Mouse (Mus musculus) heart, embryonic 15.5 days (tissue): ENCODE results near the gene Cdc42bpa. TPM values are rescaled to one million over a fixed set of nuclear protein-coding genes. Genes with fewer than 3 reads are reported as not detected.
"Not testable (repeated sequence)": the region's sequence is repeated elsewhere in the genome, so short reads cannot be mapped to it uniquely, and the experiment has no call there.

ENCODE experiments used
- ATAC-seq: fragments of 200-750 bp; cut with Nextera tagmentation; replicated peaks from 2 replicates; pipeline ENCODE4 v1.8.0; 2017; ENCODE audit warnings: low read depth, moderate TSS enrichment; ENCODE audit not compliant: insufficient number of reproducible peaks, insufficient read depth, low FRiP score
- H3K27ac ChIP-seq: fragments of 300-500 bp; sonication (generic); 2 replicates; pipeline ENCODE4 v1.5.1; 2015; ENCODE audit warnings: mild to moderate bottlenecking, inconsistent platforms
- H3K27me3 ChIP-seq: fragments of 300-500 bp; sonication (generic); 2 replicates; pipeline ENCODE4 v1.6.1; 2015; ENCODE audit warnings: inconsistent platforms
- H3K36me3 ChIP-seq: fragments of 300-500 bp; sonication (generic); 2 replicates; pipeline ENCODE4 v1.6.1; 2015; ENCODE audit warnings: mild to moderate bottlenecking, inconsistent platforms
- H3K4me1 ChIP-seq: fragments of 300-500 bp; sonication (generic); replicated peaks from 2 replicates; pipeline ENCODE4 v1.6.1; 2015; ENCODE audit warnings: inconsistent platforms
- H3K4me2 ChIP-seq: fragments of 300-500 bp; sonication (generic); 2 replicates; pipeline ENCODE4 v1.6.1; 2015; ENCODE audit warnings: inconsistent platforms, mild to moderate bottlenecking, moderate library complexity
- H3K4me3 ChIP-seq: fragments of 300-500 bp; sonication (generic); 2 replicates; pipeline ENCODE4 v1.5.1; 2015; ENCODE audit warnings: mild to moderate bottlenecking, inconsistent platforms
- H3K9ac ChIP-seq: fragments of 300-500 bp; sonication (generic); 2 replicates; pipeline ENCODE4 v1.6.1; 2015; ENCODE audit warnings: mild to moderate bottlenecking, inconsistent platforms
- H3K9me3 ChIP-seq: fragments of 300-500 bp; sonication (generic); replicated peaks from 2 replicates; pipeline ENCODE4 v1.6.1; 2016; ENCODE audit warnings: inconsistent platforms
- WGBS: fragments of 180-500 bp; shearing (Covaris S2); methylation state at CpG from one replicate; pipeline ENCODE4 v1.1.7; 2015; ENCODE audit warnings: mixed read lengths; 5-methylcytosine and 5-hydroxymethylcytosine counted together
- polyA plus RNA-seq: library from polyadenylated mRNA; unstranded; fragments of >200 nt; fragmentation: Nextera tagmentation; extraction: Ambion mirVana; gene quantifications from 2 replicates; pipeline ENCODE4 v1.2.1, GENCODE M21; 2015

Cdc42bpa gene
- polyA plus RNA-seq, 1 experiment from 2014 or later: 11.4 TPM

GRCm38 (mm10) chr1:179992255-179992654 lies 32.0 kb downstream of the Cdc42bpa start:
- H3K36me3 ChIP-seq: no peaks in the 10 kb centered on the region
- 68% methylated on average over 1 of the region's 1 CpGs for WGBS
- H3K4me1 ChIP-seq: peaks cover 6% of the 10 kb centered on the region; the same call in 1 of the 2 replicates
- H3K27ac ChIP-seq: no peak overlapping the region
- no peak overlapping the region for H3K9ac ChIP-seq
- no peak for ATAC-seq
- no peaks in the 10 kb centered on the region for H3K9me3 ChIP-seq
- no peak overlapping the region for H3K4me3 ChIP-seq
- H3K4me2 ChIP-seq: no peak overlapping the region
- H3K27me3 ChIP-seq: no peaks in the 10 kb centered on the region

- Histone ChIP-seq H3K27ac (no peak overlapping the region), H3K4me3 (no peak overlapping the region), H3K36me3 (no peaks in the 10 kb centered on the region), H3K9me3 (0 out of 2 replicates have a peak, but pooled peaks cover 3% of the 10 kb centered on the region), H3K4me1 (no peaks in the 10 kb centered on the region), H3K4me2 (no peak overlapping the region), H3K9ac (no peak overlapping the region), H3K27me3 (no peaks in the 10 kb centered on the region)
- ATAC-seq: no peak
Observed at GRCm38 (mm10) chr1:180008057-180008456, 47.8 kb downstream of the Cdc42bpa start.

GRCm38 (mm10) chr1:180013479-180013878 lies 53.2 kb downstream of the Cdc42bpa start:
- H3K9ac ChIP-seq: no peak overlapping the region
- H3K36me3 ChIP-seq: no peaks in the 10 kb centered on the region
- no peak for ATAC-seq
- H3K4me3 ChIP-seq: no peak overlapping the region
- H3K27me3 ChIP-seq: no peaks in the 10 kb centered on the region
- H3K9me3 ChIP-seq: no peaks in the 10 kb centered on the region
- 89% methylated on average over 4 of the region's 4 CpGs for WGBS
- no peaks in the 10 kb centered on the region for H3K4me1 ChIP-seq
- H3K4me2 ChIP-seq: no peak overlapping the region
- H3K27ac ChIP-seq: no peak overlapping the region

- no peak overlapping the region for H3K27ac ChIP-seq
- 90% methylated on average over 2 of the region's 2 CpGs for whole genome bisulfite sequencing
- no peak for ATAC-seq
Observed at GRCm38 (mm10) chr1:180018218-180018617, 57.9 kb downstream of the Cdc42bpa start.

GRCm38 (mm10) chr1:180021463-180022296 lies 61.4 kb downstream of the Cdc42bpa start:
- H3K4me2 ChIP-seq: no peak overlapping the region
- H3K4me3 ChIP-seq: no peak overlapping the region
- H3K27ac ChIP-seq: no peak overlapping the region
- H3K4me1 ChIP-seq: peaks cover 12% of the 10 kb centered on the region
- 44% methylated on average over 11 of the region's 11 CpGs for WGBS
- no peaks in the 10 kb centered on the region for H3K36me3 ChIP-seq
- H3K27me3 ChIP-seq: no peaks in the 10 kb centered on the region
- H3K9ac ChIP-seq: no peak overlapping the region
- H3K9me3 ChIP-seq: no peaks in the 10 kb centered on the region
- no peak for ATAC-seq

More at GRCm38 (mm10) chr1:180018218-180018617, 57.9 kb downstream of the Cdc42bpa start:
- no peaks in the 10 kb centered on the region for H3K9me3 ChIP-seq
- no peak overlapping the region for H3K4me2 ChIP-seq
- no peak overlapping the region for H3K4me3 ChIP-seq
- no peaks in the 10 kb centered on the region for H3K27me3 ChIP-seq
- H3K9ac ChIP-seq: no peak overlapping the region
- peaks cover 12% of the 10 kb centered on the region for H3K4me1 ChIP-seq
- no peaks in the 10 kb centered on the region for H3K36me3 ChIP-seq

GRCm38 (mm10) chr1:180023512-180023911 lies 63.2 kb downstream of the Cdc42bpa start:
- H3K27ac ChIP-seq: no peak overlapping the region
- H3K9ac ChIP-seq: no peak overlapping the region
- H3K36me3 ChIP-seq: no peaks in the 10 kb centered on the region
- no peak for ATAC-seq
- H3K4me1 ChIP-seq: peaks cover 12% of the 10 kb centered on the region
- H3K4me3 ChIP-seq: no peak overlapping the region
- WGBS: 80% methylated on average over 5 of the region's 5 CpGs
- H3K27me3 ChIP-seq: no peaks in the 10 kb centered on the region
- H3K9me3 ChIP-seq: no peaks in the 10 kb centered on the region
- H3K4me2 ChIP-seq: no peak overlapping the region

- H3K9ac ChIP-seq, H3K4me2 ChIP-seq, ATAC-seq, H3K27ac ChIP-seq, H3K9me3 ChIP-seq, H3K4me1 ChIP-seq, H3K36me3 ChIP-seq, H3K27me3 ChIP-seq, H3K4me3 ChIP-seq: not testable (repeated sequence)
- 86% methylated on average over 5 of the region's 5 CpGs for WGBS
Observed at GRCm38 (mm10) chr1:180029863-180030262, 69.6 kb downstream of the Cdc42bpa start.

- Histone ChIP-seq H3K36me3 (no peaks in the 10 kb centered on the region), H3K27me3 (no peaks in the 10 kb centered on the region), H3K4me3 (no peak overlapping the region), H3K27ac (no peak overlapping the region), H3K9ac (no peak overlapping the region), H3K4me2 (no peak overlapping the region), H3K4me1 (no peaks in the 10 kb centered on the region), H3K9me3 (no peaks in the 10 kb centered on the region)
- 75% methylated on average over 8 of the region's 8 CpGs for WGBS
- ATAC-seq: no peak
Observed at GRCm38 (mm10) chr1:180030631-180031365, 70.5 kb downstream of the Cdc42bpa start.

- Histone ChIP-seq H3K4me2 (no peak overlapping the region), H3K36me3 (no peaks in the 10 kb centered on the region), H3K4me3 (no peak overlapping the region), H3K9ac (no peak overlapping the region), H3K4me1 (no peaks in the 10 kb centered on the region), H3K27ac (no peak overlapping the region), H3K9me3 (no peaks in the 10 kb centered on the region), H3K27me3 (no peaks in the 10 kb centered on the region)
- ATAC-seq: no peak
- WGBS: 86% methylated on average over 5 of the region's 5 CpGs
Observed at GRCm38 (mm10) chr1:180031705-180032548, 71.7 kb downstream of the Cdc42bpa start.

- H3K4me3 ChIP-seq: no peak overlapping the region
- H3K9me3 ChIP-seq: no peaks in the 10 kb centered on the region
- H3K36me3 ChIP-seq: no peaks in the 10 kb centered on the region
- H3K9ac ChIP-seq: no peak overlapping the region
- H3K27me3 ChIP-seq: no peaks in the 10 kb centered on the region
- H3K4me1 ChIP-seq: no peaks in the 10 kb centered on the region
- no peak overlapping the region for H3K4me2 ChIP-seq
- no peak for ATAC-seq
- 84% methylated on average over 3 of the region's 3 CpGs for WGBS
- no peak overlapping the region for H3K27ac ChIP-seq
Observed at GRCm38 (mm10) chr1:180037461-180037860, 77.2 kb downstream of the Cdc42bpa start.

- Histone ChIP-seq H3K27me3 (no peaks in the 10 kb centered on the region), H3K4me3 (no peak overlapping the region), H3K4me2 (no peak overlapping the region), H3K9ac (no peak overlapping the region), H3K4me1 (no peaks in the 10 kb centered on the region), H3K27ac (no peak overlapping the region), H3K9me3 (no peaks in the 10 kb centered on the region), H3K36me3 (peaks cover 23% of the 10 kb centered on the region)
- ATAC-seq: no peak
- 94% methylated on average over 2 of the region's 2 CpGs for WGBS
Observed at GRCm38 (mm10) chr1:180044160-180044559, 83.9 kb downstream of the Cdc42bpa start.
